Mouse (Mus musculus): ENCODE measurements at regions not wholly inside any gene's neighbourhood (a gene's known extent, or its start where the extent isn't known, plus 50 kb on each side); places are given as distances from the start of the nearest gene placed in this dataset.

DNA sequence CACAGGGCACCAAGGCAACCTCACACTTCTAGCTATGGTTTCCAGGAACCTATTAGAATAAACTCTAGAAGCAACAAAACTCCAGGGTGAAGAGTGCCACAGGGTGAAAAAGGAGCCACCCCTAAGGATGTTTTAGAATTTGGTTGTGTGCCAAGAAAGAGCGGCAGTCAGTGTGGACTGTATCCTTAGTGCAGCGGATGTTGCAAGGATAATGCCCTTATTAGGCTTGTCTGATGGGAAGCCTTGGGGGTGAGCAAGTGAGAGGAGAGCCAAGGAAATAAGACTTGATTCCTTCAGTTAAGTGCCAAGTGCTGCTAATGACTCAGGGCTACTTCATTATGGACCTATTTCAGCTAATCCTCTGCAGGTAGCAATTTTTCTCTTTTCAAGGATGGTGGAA, 197.1 kb upstream of the Il12b start:
- no peaks in the 10 kb centered on the region for H3K27me3 ChIP-seq (ENCODE audit: control insufficient read depth, insufficient read depth, low read length)
- no peak overlapping the region for H3K27ac ChIP-seq (replicated peaks in 1 of 2; ENCODE audit: control insufficient read depth in 1 of 2, insufficient read depth in 1 of 2, low read depth in 2 of 2, low read length in 2 of 2)
- H3K4me2 ChIP-seq (ENCODE audit: low read length): no peak overlapping the region
- H3K36me3 ChIP-seq (ENCODE audit: control insufficient read depth, insufficient read depth, low read length): no peaks in the 10 kb centered on the region
- ATAC-seq (ENCODE audit: insufficient number of reproducible peaks, insufficient read depth, low FRiP score, low read depth): no peak
- no peak overlapping the region for H3K4me3 ChIP-seq (ENCODE audit: control insufficient read depth in 1 of 2, insufficient read depth in 1 of 2, low read depth in 1 of 2, low read length in 2 of 2)
- no peaks in the 10 kb centered on the region for H3K4me1 ChIP-seq (ENCODE audit: control insufficient read depth in 2 of 2, insufficient read depth in 2 of 2, low read length in 2 of 2)
- no peaks in the 10 kb centered on the region for H3K9me3 ChIP-seq (ENCODE audit: control insufficient read depth, low read length)
- no peak overlapping the region for H3K9ac ChIP-seq (ENCODE audit: low read length)
- WGBS: 63% methylated on average over 2 of the region's 2 CpGs

DNA sequence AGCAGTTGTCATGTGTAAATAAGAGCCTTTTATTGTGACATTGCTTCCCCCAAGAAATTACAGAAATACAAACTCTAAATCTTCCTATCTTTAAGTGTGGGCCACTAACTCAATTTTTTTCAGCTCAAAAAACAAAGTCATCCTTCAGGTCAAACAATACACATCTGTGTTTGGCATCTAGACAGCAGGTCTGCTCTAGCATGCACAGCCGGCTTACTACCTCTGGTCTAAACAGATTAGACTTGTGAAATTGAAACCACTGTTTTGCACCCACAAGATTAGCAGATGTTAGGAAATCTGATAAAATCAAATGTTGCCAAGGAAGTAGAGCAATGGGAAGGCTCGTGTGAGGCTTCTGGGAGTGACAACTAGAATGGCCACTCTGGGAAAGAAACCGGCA, 195.5 kb upstream of the Il12b start:
- no peak overlapping the region for H3K4me2 ChIP-seq (ENCODE audit: low read length)
- H3K4me3 ChIP-seq (ENCODE audit: control insufficient read depth in 1 of 2, insufficient read depth in 1 of 2, low read depth in 1 of 2, low read length in 2 of 2): no peak overlapping the region
- WGBS: 58% methylated on average over 3 of the region's 3 CpGs
- ATAC-seq (ENCODE audit: insufficient number of reproducible peaks, insufficient read depth, low FRiP score, low read depth): no peak
- no peak overlapping the region for H3K9ac ChIP-seq (ENCODE audit: low read length)
- H3K9me3 ChIP-seq (ENCODE audit: control insufficient read depth, low read length): no peaks in the 10 kb centered on the region
- H3K4me1 ChIP-seq (ENCODE audit: control insufficient read depth in 2 of 2, insufficient read depth in 2 of 2, low read length in 2 of 2): no peaks in the 10 kb centered on the region
- H3K27ac ChIP-seq (replicated peaks in 1 of 2; ENCODE audit: control insufficient read depth in 1 of 2, insufficient read depth in 1 of 2, low read depth in 2 of 2, low read length in 2 of 2): no peak overlapping the region
- H3K27me3 ChIP-seq (ENCODE audit: control insufficient read depth, insufficient read depth, low read length): no peaks in the 10 kb centered on the region
- no peaks in the 10 kb centered on the region for H3K36me3 ChIP-seq (ENCODE audit: control insufficient read depth, insufficient read depth, low read length)

DNA sequence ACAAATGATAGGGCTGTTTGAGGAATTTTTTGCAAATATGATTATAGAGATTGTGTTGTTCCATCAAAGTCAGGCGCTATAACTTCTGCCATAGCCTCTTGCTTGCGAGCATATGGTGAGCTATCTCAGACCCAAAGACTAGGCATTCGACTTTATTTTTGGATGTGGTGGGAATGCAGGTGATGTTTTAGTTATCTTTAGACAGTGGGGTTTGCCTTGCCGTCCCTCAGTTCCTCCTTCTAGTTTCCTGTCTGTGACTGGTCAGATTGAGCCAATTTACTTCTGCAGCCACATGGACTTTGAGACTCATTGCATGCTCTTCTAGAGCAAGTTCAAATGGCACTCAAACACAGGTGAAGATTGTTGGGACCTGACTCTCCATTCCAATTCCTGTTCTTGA, 193.0 kb upstream of the Il12b start:
- Histone ChIP-seq H3K36me3 (ENCODE audit: control insufficient read depth, insufficient read depth, low read length) (no peaks in the 10 kb centered on the region), H3K27ac (replicated peaks in 1 of 2; ENCODE audit: control insufficient read depth in 1 of 2, insufficient read depth in 1 of 2, low read depth in 2 of 2, low read length in 2 of 2) (no peak overlapping the region), H3K4me3 (ENCODE audit: control insufficient read depth in 1 of 2, insufficient read depth in 1 of 2, low read depth in 1 of 2, low read length in 2 of 2) (no peak overlapping the region), H3K4me2 (ENCODE audit: low read length) (no peak overlapping the region), H3K9ac (ENCODE audit: low read length) (no peak overlapping the region), H3K27me3 (ENCODE audit: control insufficient read depth, insufficient read depth, low read length) (no peaks in the 10 kb centered on the region), H3K4me1 (ENCODE audit: control insufficient read depth in 2 of 2, insufficient read depth in 2 of 2, low read length in 2 of 2) (no peaks in the 10 kb centered on the region), H3K9me3 (ENCODE audit: control insufficient read depth, low read length) (no peaks in the 10 kb centered on the region)
- no peak for ATAC-seq (ENCODE audit: insufficient number of reproducible peaks, insufficient read depth, low FRiP score, low read depth)
- WGBS: 75% methylated on average over 4 of the region's 4 CpGs

DNA sequence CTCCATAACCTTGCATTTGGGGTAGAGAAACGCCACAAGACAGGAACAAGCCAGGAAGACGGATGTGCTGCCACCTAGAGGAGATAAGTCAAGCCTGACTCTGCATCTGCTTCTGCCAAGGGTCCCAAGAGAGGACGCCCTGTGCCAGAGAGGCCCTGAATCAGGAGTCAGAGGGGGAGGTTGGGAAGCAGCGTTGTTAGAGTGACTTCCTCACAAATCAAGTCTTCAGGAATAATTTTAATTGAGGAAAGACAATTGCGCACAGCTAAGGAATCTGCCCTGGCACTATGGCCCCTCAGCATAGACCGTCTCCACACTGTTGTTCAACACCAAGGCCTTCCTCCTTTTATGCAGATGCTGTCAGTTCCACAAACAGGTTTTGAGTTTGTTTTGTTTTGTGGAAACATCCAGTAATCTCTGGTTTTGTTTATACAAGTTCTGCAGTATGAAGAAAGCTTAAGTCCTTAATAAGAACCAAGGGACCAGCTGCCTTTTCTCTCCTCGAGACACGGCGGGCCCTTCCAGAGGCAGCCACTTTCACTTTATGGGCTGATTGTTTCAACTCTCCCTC, 187.9 kb upstream of the Il12b start:
- Histone ChIP-seq H3K4me3 (ENCODE audit: control insufficient read depth in 1 of 2, insufficient read depth in 1 of 2, low read depth in 1 of 2, low read length in 2 of 2) (no peak overlapping the region), H3K9ac (ENCODE audit: low read length) (no peak overlapping the region), H3K27ac (replicated peaks in 1 of 2; ENCODE audit: control insufficient read depth in 1 of 2, insufficient read depth in 1 of 2, low read depth in 2 of 2, low read length in 2 of 2) (no peak overlapping the region), H3K36me3 (ENCODE audit: control insufficient read depth, insufficient read depth, low read length) (no peaks in the 10 kb centered on the region), H3K4me2 (ENCODE audit: low read length) (no peak overlapping the region), H3K27me3 (ENCODE audit: control insufficient read depth, insufficient read depth, low read length) (no peaks in the 10 kb centered on the region), H3K4me1 (ENCODE audit: control insufficient read depth in 2 of 2, insufficient read depth in 2 of 2, low read length in 2 of 2) (no peaks in the 10 kb centered on the region), H3K9me3 (ENCODE audit: control insufficient read depth, low read length) (no peaks in the 10 kb centered on the region)
- 53% methylated on average over 9 of the region's 9 CpGs for WGBS
- no peak for ATAC-seq (ENCODE audit: insufficient number of reproducible peaks, insufficient read depth, low FRiP score, low read depth)

DNA sequence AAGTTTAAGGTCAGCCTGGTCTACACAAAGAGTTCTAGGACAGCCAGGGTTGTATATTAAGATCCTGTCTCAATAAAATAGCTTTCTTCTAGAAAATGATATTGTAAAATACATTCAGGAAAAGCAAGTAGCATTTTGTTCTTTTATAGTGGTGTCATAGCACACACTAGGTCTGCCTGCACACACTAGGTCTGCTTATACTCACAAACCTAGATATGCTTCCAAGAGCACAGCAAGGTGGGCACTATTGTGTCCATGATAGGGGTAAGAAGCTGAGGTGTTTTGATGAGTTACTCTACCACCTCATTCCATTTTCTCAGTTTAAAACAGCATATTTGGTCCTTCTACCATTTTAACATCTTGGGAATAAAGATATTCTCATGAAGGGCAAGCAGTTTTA, 185.8 kb upstream of the Il12b start:
- ATAC-seq (ENCODE audit: insufficient number of reproducible peaks, insufficient read depth, low FRiP score, low read depth): no peak
- no peaks in the 10 kb centered on the region for H3K9me3 ChIP-seq (ENCODE audit: control insufficient read depth, low read length)
- no peaks in the 10 kb centered on the region for H3K27me3 ChIP-seq (ENCODE audit: control insufficient read depth, insufficient read depth, low read length)
- no peak overlapping the region for H3K27ac ChIP-seq (replicated peaks in 1 of 2; ENCODE audit: control insufficient read depth in 1 of 2, insufficient read depth in 1 of 2, low read depth in 2 of 2, low read length in 2 of 2)
- H3K9ac ChIP-seq (ENCODE audit: low read length): no peak overlapping the region
- no peak overlapping the region for H3K4me2 ChIP-seq (ENCODE audit: low read length)
- H3K36me3 ChIP-seq (ENCODE audit: control insufficient read depth, insufficient read depth, low read length): no peaks in the 10 kb centered on the region
- H3K4me3 ChIP-seq (ENCODE audit: control insufficient read depth in 1 of 2, insufficient read depth in 1 of 2, low read depth in 1 of 2, low read length in 2 of 2): no peak overlapping the region
- H3K4me1 ChIP-seq (ENCODE audit: control insufficient read depth in 2 of 2, insufficient read depth in 2 of 2, low read length in 2 of 2): no peaks in the 10 kb centered on the region

DNA sequence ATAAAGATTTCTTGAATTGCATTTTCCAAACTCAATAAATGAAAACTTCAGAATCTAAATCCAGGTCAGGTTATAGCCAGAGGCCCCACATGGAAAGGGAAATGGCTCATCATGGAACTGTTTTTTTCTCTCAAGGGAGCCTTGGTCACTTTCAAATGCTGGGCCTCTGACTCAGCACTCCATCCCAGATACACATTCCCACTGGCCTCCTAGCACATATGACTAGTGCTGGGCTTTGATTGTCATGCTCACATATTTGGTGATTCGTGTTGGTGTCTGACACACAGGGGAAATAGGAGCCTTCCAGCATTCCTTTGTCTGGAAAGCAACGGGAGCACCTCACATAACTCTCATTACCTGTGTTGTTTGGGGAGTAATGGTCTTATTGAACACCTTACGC, 183.5 kb upstream of the Il12b start:
- no peaks in the 10 kb centered on the region for H3K36me3 ChIP-seq (ENCODE audit: control insufficient read depth, insufficient read depth, low read length)
- no peaks in the 10 kb centered on the region for H3K9me3 ChIP-seq (ENCODE audit: control insufficient read depth, low read length)
- H3K4me2 ChIP-seq (ENCODE audit: low read length): no peak overlapping the region
- WGBS: 81% methylated on average over 3 of the region's 3 CpGs
- no peak overlapping the region for H3K9ac ChIP-seq (ENCODE audit: low read length)
- no peak overlapping the region for H3K27ac ChIP-seq (replicated peaks in 1 of 2; ENCODE audit: control insufficient read depth in 1 of 2, insufficient read depth in 1 of 2, low read depth in 2 of 2, low read length in 2 of 2)
- no peak for ATAC-seq (ENCODE audit: insufficient number of reproducible peaks, insufficient read depth, low FRiP score, low read depth)
- H3K4me3 ChIP-seq (ENCODE audit: control insufficient read depth in 1 of 2, insufficient read depth in 1 of 2, low read depth in 1 of 2, low read length in 2 of 2): no peak overlapping the region
- H3K4me1 ChIP-seq (ENCODE audit: control insufficient read depth in 2 of 2, insufficient read depth in 2 of 2, low read length in 2 of 2): no peaks in the 10 kb centered on the region
- H3K27me3 ChIP-seq (ENCODE audit: control insufficient read depth, insufficient read depth, low read length): no peaks in the 10 kb centered on the region

DNA sequence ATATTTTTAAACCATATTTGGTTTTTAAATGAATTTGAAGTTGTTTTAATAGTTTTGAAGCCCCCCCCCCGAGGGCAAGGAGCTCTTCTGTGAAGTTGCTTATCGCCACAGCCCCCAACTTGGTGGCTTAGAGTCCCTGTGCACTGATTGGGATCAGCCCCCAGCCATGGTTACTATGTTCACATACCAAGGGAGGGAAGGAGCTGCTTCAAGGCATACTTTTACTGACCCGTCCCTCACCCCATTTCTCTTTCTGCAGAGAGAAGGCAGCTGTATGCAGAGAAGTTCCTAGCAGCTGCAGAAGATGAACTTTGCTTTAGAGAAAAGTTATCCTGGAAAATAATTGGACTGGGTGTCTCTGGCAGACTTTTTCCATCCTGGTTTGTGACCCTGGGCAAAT, 179.9 kb upstream of the Il12b start:
- Histone ChIP-seq H3K4me1 (ENCODE audit: control insufficient read depth in 2 of 2, insufficient read depth in 2 of 2, low read length in 2 of 2) (no peaks in the 10 kb centered on the region), H3K4me2 (ENCODE audit: low read length) (no peak overlapping the region), H3K27me3 (ENCODE audit: control insufficient read depth, insufficient read depth, low read length) (no peaks in the 10 kb centered on the region), H3K4me3 (ENCODE audit: control insufficient read depth in 1 of 2, insufficient read depth in 1 of 2, low read depth in 1 of 2, low read length in 2 of 2) (no peak overlapping the region), H3K36me3 (ENCODE audit: control insufficient read depth, insufficient read depth, low read length) (no peaks in the 10 kb centered on the region), H3K27ac (replicated peaks in 1 of 2; ENCODE audit: control insufficient read depth in 1 of 2, insufficient read depth in 1 of 2, low read depth in 2 of 2, low read length in 2 of 2) (no peak overlapping the region), H3K9me3 (ENCODE audit: control insufficient read depth, low read length) (no peaks in the 10 kb centered on the region), H3K9ac (ENCODE audit: low read length) (no peak overlapping the region)
- WGBS: 47% methylated on average over 3 of the region's 3 CpGs
- ATAC-seq (ENCODE audit: insufficient number of reproducible peaks, insufficient read depth, low FRiP score, low read depth): no peak

DNA sequence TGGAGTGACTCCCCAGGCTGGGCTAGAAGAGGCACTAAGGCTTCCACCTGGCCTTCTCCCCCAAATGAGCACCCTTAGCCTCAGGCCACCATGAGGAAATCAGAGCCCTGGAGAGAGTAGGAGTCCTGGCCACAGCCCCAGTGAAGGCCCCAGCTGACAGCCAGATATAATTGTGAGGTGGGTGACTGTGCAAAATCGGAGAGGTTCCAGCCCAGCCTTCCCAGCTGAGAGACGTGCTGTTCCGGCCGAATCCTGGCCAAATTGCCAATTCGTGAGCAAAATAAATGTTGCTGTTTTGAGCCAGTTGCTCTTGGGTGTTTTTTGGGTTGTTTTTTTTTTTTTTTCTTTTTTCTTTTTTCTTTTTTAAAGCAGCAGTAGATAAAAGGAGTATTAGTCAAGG, 169.9 kb upstream of the Il12b start:
- Histone ChIP-seq H3K27me3 (ENCODE audit: control insufficient read depth, insufficient read depth, low read length) (no peaks in the 10 kb centered on the region), H3K36me3 (ENCODE audit: control insufficient read depth, insufficient read depth, low read length) (no peaks in the 10 kb centered on the region), H3K9ac (ENCODE audit: low read length) (no peak overlapping the region), H3K4me1 (ENCODE audit: control insufficient read depth in 2 of 2, insufficient read depth in 2 of 2, low read length in 2 of 2) (no peaks in the 10 kb centered on the region), H3K27ac (replicated peaks in 1 of 2; ENCODE audit: control insufficient read depth in 1 of 2, insufficient read depth in 1 of 2, low read depth in 2 of 2, low read length in 2 of 2) (no peak overlapping the region), H3K4me2 (ENCODE audit: low read length) (no peak overlapping the region), H3K4me3 (ENCODE audit: control insufficient read depth in 1 of 2, insufficient read depth in 1 of 2, low read depth in 1 of 2, low read length in 2 of 2) (no peak overlapping the region), H3K9me3 (ENCODE audit: control insufficient read depth, low read length) (no peaks in the 10 kb centered on the region)
- no peak for ATAC-seq (ENCODE audit: insufficient number of reproducible peaks, insufficient read depth, low FRiP score, low read depth)
- WGBS: 84% methylated on average over 5 of the region's 5 CpGs

All from heart, embryonic 14.5 days (tissue).